Mouse (Mus musculus): ENCODE results near the gene Exoc3l.
A peak's percentile ranks its signal among the peaks of the same experiment; 100 is the strongest.

Gene Exoc3l

DNA sequence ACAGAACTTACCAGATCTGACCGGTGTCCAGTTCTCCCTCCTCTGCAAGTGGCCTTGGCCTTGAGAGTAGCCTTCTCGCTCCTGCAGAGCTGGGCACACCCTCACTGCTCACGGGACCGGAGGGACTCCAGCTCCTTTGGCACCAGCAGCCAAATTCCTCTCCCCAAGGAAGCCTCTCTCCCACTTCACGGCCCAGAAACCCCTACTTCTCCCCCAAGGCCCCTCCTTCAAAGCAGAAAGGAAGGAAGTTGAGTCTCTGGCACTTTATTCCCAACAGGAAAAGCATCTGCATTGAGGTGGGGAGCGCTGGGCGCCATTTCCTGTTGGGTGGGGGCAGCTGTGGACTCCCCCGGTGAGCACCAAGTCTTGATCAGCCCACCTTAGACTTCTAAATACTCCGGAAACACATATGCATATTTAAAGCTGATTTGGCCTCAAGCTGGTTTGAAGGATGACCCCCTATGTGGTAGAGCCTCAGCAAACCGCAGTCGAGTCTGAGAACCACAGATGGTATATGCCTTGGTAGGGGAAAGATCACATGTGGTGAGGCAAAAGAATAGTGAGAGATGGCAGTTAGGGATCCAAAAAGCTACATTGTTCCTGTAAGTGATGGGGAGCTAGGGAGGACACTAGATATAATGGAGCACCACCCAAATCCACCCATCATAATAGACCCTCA is at the start of gene Exoc3l:
TSS of gene Exoc3l (minus strand) at position 207 of the 679 bp plus-strand sequence.
- no peak for DNase-seq

DNA sequence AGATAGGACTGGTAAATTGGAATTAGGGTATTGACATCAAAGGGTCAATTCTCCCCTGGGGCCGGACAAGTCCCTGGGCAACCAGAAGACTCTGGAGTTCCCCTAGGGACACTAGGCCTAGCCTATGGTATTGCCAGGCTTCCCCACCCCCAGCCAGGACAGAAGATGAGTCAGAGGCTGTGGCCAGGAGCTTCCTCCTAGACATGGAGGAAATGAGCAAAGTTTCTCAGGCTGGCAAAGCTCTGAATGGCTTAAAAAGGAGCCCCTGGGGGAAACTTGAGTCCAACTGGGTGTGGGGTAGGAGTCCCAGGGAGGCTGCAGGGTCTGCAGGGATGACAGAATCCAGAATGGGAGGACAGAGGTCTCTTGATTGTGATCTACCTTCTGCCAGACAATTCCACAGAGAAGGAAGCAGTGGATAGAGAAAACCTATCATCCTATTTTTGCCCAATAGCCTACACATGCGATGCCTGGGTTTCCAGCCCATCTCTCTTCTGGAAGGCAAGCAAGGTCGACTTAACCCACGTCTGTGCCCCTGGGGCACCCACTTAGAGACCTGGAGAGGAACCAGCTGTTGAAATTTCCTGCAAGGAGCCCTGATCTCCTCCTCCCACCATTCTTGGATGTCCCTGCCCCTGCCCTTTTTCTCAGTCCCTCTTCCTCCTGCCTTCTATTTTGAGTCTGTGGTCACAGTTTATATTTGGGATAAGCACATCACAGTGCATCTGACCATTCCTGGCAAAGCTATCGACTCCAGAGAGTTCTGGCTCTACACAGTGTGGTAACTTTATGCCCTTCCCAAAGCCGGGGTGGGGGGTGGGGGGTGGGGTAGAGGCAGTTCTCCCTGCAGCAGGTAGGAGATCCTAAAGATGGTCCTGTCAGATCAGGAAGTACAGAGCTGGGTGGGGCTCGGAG is 49.4 kb upstream of the Exoc3l start:
- DNase-seq, result no peak

DNA sequence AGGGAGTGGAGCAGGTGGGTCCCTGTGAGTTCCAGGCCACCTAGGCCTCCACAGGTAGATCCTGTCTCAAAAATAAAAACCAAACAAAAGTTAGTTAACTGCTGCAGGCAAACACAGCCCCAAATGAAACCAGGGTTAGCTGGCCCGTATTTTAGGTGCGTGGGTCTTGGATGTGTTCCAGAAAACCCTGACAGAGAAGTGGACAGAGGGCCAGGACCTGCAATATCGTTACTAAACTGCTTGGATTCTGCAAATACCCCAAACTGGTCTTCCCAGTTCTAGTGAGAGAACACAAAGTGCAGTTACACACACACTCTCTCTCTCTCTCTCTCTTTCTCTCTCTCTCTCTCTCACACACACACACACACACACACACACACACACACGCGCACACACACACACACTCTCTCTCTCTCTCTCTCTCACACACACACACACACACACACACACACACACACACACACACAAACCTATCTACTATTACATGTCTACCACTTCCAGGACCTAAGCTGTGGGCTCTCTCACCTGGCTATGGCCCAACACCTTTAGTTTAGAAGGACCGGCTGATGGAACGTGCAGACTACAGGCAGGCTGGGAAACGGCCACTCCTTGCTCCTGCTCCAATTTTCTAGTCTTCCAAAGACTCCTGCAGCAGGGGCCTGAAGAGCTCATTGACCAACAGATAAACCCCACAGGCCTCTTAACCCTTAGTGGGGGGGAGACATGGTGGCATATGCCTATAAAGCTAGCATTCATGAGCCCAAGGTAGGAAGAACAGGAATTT is 48.1 kb upstream of the Exoc3l start:
- no peak for DNase-seq

DNA sequence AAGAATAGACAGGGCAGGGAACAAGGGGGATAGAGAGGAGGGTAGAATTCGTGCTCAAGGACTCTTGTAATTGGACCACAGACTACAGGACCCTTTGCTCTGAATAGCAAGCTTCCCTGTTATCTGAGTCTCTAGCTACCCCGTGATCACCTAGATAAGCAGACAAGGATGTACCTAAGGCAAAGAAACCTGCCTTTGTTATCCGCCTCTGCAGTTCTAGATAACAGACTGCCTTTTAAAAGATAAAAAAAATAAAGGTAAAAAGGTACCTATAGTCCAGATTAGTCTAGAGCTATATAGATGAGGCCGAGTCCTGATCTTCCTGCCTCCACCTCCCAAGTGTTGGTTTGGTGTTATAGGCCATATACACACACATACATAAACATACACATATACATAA is 46.9 kb upstream of the Exoc3l start:
- DNase-seq, result no peak

DNA sequence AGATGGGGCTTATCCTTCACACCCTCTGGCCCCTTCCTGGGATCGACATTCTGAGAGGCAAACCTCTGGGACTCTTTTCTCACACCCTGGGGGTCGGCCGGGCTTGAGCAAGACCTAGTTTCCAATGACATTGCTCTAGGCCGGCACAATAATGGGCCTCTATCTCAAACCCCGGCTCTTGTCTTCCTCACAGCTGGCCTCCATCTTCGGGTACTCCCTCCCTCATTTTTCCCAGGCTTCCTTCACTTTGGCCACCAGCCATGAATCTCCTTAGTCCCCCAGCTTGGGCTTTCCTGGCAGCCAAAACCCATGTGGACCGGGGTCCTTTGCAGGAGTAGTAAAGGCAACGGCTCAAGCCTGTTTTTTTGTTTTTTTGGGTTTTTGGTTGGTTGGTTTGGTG is 45.5 kb upstream of the Exoc3l start:
- DNase-seq, result no peak

DNA sequence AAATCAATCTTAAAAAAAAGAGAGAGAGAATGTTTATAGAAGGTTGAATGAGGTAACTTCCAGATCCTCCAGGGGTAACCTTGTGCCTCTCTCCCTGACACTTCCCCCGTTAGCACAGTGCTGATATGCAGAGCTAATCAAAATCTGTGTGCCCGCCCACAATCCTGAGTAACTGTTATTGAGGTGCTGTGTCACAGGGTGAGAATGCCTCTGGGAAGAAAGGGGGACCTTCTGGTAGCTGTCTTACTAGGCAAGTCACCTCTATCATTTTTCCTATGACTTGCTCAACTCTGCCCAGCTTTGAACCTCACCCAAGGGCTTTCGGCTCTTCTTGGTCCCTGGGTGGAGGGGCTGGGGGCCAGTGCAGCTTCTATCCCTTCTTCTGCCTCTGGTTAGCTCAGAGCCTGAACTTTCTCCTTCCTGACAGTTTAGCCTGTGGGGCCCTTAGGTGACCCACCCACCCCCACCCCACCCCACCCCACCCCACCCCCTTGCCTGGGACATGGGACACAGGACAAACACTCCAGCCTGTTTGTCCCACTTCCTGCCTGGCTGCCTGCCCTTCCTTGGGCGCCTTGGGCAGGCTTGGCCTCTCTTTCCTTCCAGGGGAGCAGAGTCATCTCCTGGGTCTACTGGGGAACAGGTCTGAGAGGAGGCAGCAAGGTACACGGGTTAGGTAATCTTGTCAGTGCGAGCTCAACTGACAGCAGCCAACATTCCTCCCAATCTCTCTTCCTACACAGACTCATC is 44.2 kb upstream of the Exoc3l start:
- DNase-seq, result no peak

DNA sequence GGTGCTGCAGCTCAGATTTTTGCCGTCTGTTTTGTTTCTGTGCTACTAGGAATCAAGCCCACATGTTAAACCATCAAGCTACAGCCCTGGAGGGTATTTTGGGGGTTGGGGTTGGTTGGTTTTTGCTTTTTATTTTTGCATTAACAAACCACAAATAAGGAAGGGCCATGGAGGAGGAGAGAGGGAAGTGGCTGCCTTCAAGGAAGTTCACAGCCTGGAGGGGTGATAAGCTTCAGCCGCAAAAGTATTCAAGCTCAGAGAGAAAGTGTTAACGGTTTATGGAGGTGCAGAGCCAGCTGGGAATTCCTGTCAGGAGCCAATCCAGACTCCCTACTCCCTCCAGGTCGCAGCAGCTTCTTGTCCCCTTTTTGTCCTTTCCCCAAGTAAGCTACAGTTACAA is 43.1 kb upstream of the Exoc3l start:
- no peak for DNase-seq

DNA sequence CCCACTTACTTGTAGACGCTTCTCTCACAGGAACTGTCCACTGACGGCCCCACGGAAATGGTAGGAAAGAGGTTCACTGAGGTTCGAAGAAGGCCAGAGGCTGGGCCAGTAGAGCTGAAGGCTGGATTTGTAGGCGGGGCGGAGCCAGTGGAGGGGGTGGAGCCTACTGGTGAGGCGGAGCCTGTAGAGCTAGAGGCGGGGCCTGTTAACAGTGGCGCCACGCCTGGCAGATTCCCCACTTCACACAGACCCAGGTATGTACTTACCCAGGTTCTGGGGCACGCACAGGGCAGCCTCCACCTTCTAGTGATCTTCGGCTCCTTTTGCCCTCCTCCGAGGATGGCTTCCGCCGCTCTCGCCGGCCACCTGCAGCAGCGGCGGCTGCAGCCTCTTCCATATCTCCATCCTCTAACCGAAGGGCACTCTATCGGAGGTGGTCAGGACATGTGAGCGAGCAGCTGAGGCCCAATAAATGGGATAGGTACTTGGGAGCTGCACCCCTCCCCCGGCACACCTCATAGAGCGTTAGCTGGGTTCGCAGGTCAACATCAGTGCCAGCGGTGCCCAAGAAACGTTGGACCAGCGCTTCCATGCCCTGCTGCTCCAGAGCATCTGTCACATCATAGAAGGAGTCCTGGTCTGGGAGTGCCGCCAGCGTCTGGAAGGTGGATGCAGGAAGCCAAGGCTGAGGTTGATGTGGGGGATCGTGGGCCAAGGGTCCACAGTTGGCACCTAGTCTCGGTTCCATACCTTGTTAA is 40.7 kb upstream of the Exoc3l start:
- no peak for DNase-seq

DNA sequence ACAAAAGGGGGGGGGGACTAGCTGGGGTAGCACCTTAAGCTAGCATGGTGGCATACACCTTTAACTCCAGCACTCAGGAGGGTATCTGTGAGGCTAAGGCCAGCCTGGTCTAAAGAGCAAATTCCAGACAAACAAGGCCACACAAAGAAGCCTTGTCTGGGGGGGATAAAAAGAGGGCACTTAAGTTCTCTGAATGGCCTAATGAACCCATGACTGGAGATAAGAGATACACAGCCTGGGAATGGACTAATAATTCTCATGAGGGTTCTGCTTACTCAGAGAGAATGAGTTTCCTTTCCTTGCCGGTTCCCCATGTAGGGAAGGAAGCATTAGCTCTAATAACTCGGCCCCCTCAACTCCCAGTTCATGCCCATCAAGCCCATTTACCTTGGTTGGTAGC is 36.6 kb upstream of the Exoc3l start:
- no peak for DNase-seq

DNA sequence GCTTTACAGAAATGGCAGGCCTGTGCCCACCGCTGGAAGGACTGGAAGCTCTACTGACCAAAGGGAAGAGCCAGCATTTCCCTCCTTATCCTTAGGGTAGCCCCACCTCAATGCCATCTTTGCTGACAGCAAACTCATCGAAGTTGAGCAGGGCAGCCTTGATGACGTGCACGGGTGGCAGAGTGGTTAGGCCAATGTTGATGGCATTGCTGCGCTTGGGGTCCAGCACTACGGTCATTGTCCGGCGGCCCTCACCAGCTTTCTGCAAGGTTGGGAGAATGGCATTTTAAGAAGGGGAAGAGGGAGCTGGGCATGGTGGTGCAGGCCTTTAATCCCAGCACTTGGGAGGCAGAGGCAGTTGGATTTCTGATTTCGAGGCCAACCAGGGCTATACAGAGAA is 36.0 kb upstream of the Exoc3l start:
- no peak for DNase-seq

DNA sequence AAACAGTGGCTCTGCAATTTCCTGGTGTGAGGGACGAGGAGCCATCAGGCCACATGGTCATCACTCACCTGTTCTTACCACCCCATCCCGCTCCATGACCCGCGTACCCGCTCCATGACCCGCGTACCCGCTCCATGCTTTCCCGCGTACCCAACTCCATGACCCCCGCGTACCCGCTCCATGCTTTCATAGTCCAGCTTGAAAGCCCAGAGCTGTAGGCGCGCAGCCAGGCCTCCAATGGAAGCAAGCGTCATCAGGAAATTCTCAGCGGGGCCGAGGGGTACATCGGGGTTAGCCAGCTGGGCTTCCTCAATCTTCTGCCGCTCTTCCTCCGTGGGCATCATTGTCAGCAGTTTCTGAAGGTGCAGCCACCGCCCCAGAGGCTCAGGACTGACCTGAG is 35.6 kb upstream of the Exoc3l start:
- DNase-seq, result no peak

DNA sequence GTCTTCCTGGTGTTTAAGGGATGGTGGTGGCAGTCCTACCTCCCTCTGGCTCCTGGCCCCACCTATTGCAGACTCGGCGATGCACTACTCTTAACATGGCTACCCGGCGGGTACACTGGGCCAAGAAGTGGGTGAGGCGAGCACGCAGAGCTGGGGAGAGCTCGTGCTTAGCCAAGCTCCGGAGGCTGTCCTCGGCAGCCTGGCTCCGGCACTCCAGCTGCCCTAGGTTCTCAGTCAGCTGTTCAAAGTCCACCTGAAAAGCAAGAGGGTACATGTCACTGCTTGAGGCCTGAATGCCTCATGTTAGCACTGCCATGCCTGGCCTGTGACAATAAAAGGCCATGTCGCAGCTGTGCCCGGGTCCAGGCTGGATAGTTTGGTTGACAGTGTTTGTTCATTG is 34.4 kb upstream of the Exoc3l start:
- DNase-seq, result no peak

DNA sequence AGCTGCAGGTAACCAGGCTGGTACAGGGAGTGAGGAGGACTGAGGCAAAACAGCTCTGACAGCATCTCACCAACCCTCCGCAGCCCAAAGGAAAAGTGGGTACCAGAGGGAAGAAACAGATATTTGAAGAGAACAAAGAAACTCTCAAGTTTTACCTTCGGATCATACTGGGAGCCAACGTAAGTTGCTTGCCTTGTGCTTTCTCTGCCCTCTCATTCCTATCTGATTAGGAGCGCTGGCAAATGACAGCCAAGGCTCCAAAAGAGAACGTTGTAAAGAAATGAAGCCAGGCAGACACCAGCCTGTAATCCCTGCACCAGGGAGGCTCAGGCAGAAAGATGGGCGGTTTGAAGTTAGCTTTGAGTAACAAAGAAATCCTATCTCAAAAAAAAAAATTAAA is 31.1 kb upstream of the Exoc3l start:
- no peak for DNase-seq

DNA sequence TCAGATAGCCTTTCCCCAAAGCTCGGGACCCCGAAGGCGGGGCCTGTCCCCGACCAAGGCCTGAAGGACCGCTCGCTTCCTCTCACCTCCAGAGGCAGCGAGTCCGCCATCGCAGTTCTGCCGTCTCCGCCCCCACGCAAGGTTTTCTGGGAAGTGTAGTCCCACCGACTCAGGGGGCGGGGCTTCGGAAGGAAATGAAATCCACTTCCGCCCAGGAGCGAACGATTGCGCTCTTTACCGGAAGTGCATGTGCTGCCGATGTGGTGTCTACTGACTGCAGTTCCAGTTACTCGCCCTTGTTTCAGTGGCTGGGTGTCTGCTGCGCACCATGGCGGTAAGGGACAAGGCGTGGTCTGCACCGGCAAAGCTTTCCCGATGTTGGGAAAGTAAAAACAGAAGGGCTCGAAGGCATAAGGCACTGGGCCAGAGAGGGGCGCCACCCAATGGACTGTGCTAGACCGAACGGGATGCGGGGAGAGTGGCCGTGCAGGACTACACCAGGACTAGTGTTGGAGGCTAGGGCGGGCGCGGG is 30.3 kb upstream of the Exoc3l start, which contains the start of the genes Lrrc29 and Tmem208:
TSS of gene Lrrc29 (minus strand) at position 138 of the 532 bp plus-strand sequence.
TSS of gene Tmem208 (plus strand) at position 214 of the 532 bp plus-strand sequence.
- DNase-seq, result peak; percentile 97

DNA sequence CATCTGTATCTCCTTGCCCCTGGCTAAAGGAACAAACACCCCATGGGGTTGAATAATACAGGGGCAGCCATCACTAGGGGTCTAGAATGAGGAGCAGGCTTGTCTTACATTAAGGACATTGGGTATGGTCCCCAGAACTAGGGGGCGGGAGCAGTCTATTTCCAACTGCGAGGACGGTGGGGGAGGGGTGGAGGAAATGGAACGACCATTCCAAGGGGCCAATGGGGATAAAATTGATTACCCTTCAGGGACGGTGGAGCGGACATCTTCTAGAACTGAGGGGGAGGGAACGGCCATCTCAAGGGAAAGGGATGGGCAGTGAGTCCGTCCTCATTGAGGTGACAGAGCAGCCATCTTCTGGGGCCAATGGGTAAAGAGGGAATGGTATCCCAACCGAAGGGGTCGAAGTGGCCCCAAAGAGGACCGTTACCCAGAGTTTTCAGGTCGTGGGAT is 29.8 kb upstream of the Exoc3l start:
- DNase-seq, result peak; percentile 43

DNA sequence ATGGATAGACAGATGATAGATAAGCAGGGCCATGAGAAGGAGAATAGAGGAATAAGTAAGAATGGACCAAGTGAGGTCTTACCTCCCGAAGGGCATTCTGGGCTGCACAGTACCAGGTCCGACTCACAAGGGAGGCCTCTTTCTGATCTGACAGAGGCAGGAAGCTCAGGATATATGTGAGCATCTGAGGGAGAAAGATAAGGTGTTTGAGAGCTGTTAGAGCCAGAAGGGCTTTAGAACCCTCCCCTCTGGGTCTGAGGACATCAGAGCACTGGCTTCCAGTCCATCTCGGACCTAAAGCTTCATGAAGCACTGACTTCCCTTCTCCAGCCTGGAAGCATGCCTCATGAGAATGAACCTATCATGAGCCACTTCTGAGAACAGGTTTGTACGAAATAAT is 27.3 kb upstream of the Exoc3l start:
- DNase-seq, result no peak

DNA sequence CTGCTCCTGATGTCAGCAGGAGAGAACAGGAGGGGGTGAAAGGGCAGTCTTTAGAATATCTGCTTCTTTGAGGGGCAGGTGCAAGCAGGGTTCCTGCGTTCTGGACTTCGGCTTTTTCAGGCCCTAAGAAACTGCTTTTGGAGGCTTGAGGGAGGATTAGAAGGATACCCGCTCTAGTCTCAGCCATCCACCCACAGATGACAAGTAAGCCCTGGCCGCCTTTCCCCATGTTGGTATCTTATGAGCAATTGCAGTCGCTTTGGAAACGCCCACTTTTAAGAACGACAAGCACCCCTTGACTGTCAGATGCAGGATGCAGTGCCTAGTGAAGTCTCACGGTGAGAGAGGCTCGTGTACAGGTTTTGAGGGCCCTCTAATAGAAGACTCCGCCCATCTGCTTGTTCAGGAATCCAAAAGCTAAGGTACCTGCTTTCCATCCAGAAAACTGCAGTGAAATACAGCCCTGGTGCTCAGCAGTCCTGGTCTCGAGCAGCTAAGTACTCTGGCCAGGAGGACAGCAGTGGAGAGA is 22.8 kb upstream of the Exoc3l start:
- DNase-seq, result no peak

DNA sequence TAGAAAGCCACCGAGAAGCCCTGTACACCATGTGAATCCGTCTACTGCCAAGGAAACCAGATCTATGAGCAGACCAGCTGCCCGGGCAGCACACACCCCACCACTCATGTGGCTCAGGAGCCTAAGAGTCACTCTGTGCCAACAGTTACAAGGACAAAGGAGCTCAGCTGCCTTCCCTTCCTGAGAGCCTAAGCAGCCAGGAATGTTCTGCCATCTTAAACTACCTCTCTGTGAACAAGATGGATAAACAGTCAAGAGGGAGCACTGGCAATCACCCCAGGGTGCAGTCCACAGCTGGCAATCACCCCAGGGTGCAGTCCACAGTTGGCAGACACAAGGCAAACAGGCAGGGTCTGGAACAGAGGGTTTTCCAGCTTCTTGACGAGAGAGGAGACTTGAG is 22.0 kb upstream of the Exoc3l start:
- DNase-seq, result no peak

DNA sequence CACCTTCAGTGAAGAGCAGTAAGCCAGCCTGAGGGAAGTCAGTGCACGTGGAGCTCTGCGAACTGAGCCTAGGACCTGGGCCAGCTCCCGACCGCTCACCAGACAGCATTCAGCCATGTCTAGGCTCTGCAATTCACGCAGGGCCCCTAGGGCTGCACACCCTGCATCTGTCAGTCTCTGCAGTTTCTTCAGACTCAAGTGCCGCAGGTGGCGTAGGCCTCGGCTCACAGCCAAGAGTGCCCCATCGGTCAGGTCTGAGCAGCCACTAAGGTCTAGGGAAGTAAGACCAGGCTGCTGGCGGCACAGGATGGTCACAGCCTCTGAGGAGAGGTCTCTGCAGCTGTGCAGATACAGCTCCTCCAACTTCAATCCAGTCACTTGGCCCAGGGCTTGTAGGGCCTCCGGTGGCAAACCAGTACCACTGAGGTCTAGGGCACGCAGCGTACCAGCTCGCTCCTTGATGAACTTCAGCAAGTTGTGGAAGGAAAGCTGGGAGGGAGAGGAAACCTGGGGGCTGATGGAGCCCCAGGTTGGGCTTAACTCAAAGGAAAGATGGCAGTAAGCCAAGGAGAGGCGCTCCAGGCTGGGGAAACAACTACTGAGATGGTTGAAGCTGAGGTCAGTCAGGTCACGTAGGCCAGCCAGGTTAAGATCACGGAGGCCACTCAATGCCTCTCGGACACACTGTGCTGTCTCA is 19.3 kb upstream of the Exoc3l start:
- DNase-seq, result peak; percentile 58

DNA sequence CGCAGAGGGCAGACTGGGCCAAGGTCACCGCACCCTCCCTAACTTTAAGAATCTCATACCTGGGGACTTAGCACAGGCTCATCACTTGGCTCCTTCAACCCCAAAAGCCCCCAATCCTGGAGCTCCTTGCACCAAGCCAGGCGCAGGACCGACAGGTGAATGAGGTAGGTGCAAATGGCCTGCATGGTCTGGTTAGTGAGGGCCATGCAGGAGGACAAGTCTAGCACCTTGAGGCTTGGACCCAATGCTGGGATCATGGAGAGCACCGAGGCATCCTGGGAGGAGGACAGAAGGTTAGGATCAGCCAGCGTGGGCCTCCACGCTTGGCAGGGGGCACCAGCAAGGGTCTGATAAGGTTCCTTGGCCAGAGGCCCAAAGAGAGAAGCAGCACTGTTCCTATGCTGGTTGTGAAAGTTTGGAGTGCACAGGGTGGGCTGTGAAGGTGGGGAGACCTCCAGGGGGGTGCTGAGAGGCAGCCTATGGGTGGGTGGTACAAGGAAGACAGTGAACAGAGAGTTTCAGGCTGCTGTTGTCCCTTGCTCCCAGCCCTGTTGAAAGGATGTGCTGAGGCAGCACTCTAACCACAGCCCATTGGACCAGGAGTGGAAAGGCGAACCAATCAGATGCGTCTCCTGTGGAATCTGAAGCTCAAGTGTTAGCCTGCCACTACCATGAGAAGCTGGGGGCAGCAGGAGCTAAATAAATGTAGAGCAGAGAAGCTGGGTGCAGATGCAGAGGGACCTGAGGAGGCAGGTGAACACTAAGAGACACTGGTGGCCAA is 17.9 kb upstream of the Exoc3l start:
- peak; percentile 25 for DNase-seq

All from cerebellum, adult 11 months (tissue).